Mouse (Mus musculus) ES-E14 (cell line): ENCODE results near the gene Amt.

Experiments used
- CHD2 ChIP-seq: IDR thresholded peaks from 2 replicates; pipeline ENCODE4 v1.6.1; 2014; ENCODE audit warnings: mild to moderate bottlenecking, low read depth, low read length, inconsistent platforms
- HCFC1 ChIP-seq: IDR thresholded peaks from 2 replicates; pipeline ENCODE4 v1.6.1; 2012; ENCODE audit warnings: low read length, inconsistent platforms, borderline replicate concordance; ENCODE audit not compliant: insufficient read depth
- MAFK ChIP-seq: IDR thresholded peaks from 2 replicates; pipeline ENCODE4 v1.6.1; 2014; ENCODE audit warnings: mild to moderate bottlenecking, low read depth, low read length, inconsistent platforms; ENCODE audit not compliant: insufficient read depth
- ZC3H11A ChIP-seq: IDR thresholded peaks from 2 replicates; pipeline ENCODE4 v1.6.1; 2012; ENCODE audit warnings: low read depth, mild to moderate bottlenecking, inconsistent platforms, low read length, borderline replicate concordance
- ZNF384 ChIP-seq: IDR thresholded peaks from 2 replicates; pipeline ENCODE4 v1.6.1; 2012; ENCODE audit warnings: low read depth, low read length, inconsistent platforms

DNA sequence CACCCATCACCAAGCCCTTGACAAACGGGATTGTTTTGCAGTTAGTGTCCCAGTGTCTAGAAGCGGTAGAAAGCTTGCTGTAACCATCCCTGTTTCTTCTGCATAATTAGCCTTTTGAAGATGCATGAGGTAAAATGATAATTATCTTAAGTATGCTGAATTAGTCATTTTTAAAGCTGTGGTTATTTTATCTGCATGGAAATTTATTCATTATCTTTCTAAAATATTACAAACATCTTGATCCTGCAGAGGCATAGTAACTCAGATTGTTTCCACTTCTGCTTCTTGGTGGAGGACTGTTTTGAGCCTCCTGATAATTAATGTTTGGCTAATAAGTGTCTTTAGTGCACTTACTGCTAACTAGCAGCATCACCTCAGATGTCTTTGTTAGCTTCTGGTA, 21.8 kb downstream of the Amt start:
- TF ChIP-seq MAFK (no peak), CHD2 (no peak), ZNF384 (no peak), ZC3H11A (no peak), HCFC1 (no peak)
